Mouse (Mus musculus) NIH3T3 (cell line): ENCODE measurements at regions not wholly inside any gene's neighbourhood (a gene's known extent, or its start where the extent isn't known, plus 50 kb on each side); places are given as distances from the start of the nearest gene placed in this dataset.

ENCODE experiments used
- DNase-seq: peaks from one replicate; pipeline ENCODE4 v3.0.0-alpha.2; 2012; ENCODE audit warnings: low read depth

- no peak for DNase-seq
These were observed 137.8 kb downstream of the Pfkfb3 start for GRCm38 (mm10) chr2:11416122-11416521.

- no peak for DNase-seq
These were observed 141.4 kb downstream of the Pfkfb3 start for GRCm38 (mm10) chr2:11412521-11412920.

GRCm38 (mm10) chr2:11408497-11408896 is 145.4 kb downstream of the Pfkfb3 start:
- DNase-seq, result no peak

GRCm38 (mm10) chr2:11406103-11406615 is 147.7 kb downstream of the Pfkfb3 start:
- DNase-seq, result no peak

GRCm38 (mm10) chr2:11402218-11402848 is 151.5 kb downstream of the Pfkfb3 start:
- DNase-seq, result no peak

- DNase-seq, result no peak
These were observed 154.5 kb downstream of the Pfkfb3 start for GRCm38 (mm10) chr2:11399411-11399810.

- DNase-seq, result no peak
These were observed 154.9 kb downstream of the Pfkfb3 start for GRCm38 (mm10) chr2:11398949-11399348.

- no peak for DNase-seq
These were observed 155.5 kb downstream of the Pfkfb3 start for GRCm38 (mm10) chr2:11398391-11398790.

GRCm38 (mm10) chr2:11396835-11397234 is 157.0 kb downstream of the Pfkfb3 start:
- peak; percentile 14 for DNase-seq

- no peak for DNase-seq
These were observed 159.1 kb downstream of the Pfkfb3 start for GRCm38 (mm10) chr2:11394675-11395349.

GRCm38 (mm10) chr2:11391725-11392124 is 162.2 kb downstream of the Pfkfb3 start:
- DNase-seq, result no peak

- no peak for DNase-seq
These were observed 163.1 kb downstream of the Pfkfb3 start for GRCm38 (mm10) chr2:11390667-11391334.

GRCm38 (mm10) chr2:11387623-11388022 is 166.3 kb downstream of the Pfkfb3 start:
- DNase-seq, result no peak

GRCm38 (mm10) chr2:11383815-11384214 is 170.1 kb downstream of the Pfkfb3 start:
- no peak for DNase-seq

GRCm38 (mm10) chr2:11377213-11377612 is 176.7 kb downstream of the Pfkfb3 start:
- no peak for DNase-seq

GRCm38 (mm10) chr2:11375726-11376454 is 178.0 kb downstream of the Pfkfb3 start:
- DNase-seq, result no peak

- DNase-seq, result peak; percentile 41
These were observed 178.8 kb downstream of the Pfkfb3 start for GRCm38 (mm10) chr2:11375092-11375491.

GRCm38 (mm10) chr2:11370273-11370672 is 183.6 kb downstream of the Pfkfb3 start:
- DNase-seq, result no peak

- no peak for DNase-seq
These were observed 186.6 kb downstream of the Pfkfb3 start for GRCm38 (mm10) chr2:11367319-11367718.

GRCm38 (mm10) chr2:11365815-11366214 is 188.1 kb downstream of the Pfkfb3 start:
- DNase-seq, result no peak

GRCm38 (mm10) chr2:11365371-11365770 is 188.5 kb downstream of the Pfkfb3 start:
- DNase-seq, result peak; percentile 34

- no peak for DNase-seq
These were observed 189.8 kb downstream of the Pfkfb3 start for GRCm38 (mm10) chr2:11364111-11364510.
